Mouse (Mus musculus): Measurements from ENCODE around the gene Tmem273. TPM values are rescaled to one million over a fixed set of nuclear protein-coding genes. Genes with fewer than 3 reads are reported as not detected.

Gene Tmem273
- polyA plus RNA-seq, 1 experiment = 0.05 TPM

- Histone ChIP-seq H3K4me2 (ENCODE audit: low read depth) (no peak overlapping the region), H3ac (ENCODE audit: control insufficient read depth, insufficient read length) (no peak overlapping the region), H3K36me3 (ENCODE audit: control insufficient read depth, insufficient read depth) (no peaks in the 10 kb centered on the region), H3K79me2 (ENCODE audit: control insufficient read depth, insufficient read depth) (no peaks in the 10 kb centered on the region), H3K27me3 (ENCODE audit: control insufficient read depth, insufficient read depth, insufficient read length) (no peaks in the 10 kb centered on the region), H3K4me3 (no peak overlapping the region)
- no peak for TF ChIP-seq SRF (IDR thresholded peaks at IDR 0.05; ENCODE audit: control insufficient read depth, insufficient read length, low read depth)
- TF ChIP-seq TCF3 (IDR thresholded peaks at IDR 0.05; ENCODE audit: insufficient read length, low read depth) = no peak
- TF ChIP-seq CEBPB (IDR thresholded peaks at IDR 0.05; ENCODE audit: insufficient read depth, poor library complexity, severe bottlenecking) = no peak
- no peak for TF ChIP-seq MYOD1 (IDR thresholded peaks at IDR 0.05; ENCODE audit: control insufficient read depth in 1 of 3, insufficient read length in 2 of 3, low read depth in 2 of 3)
- TF ChIP-seq MAX (IDR thresholded peaks at IDR 0.05; ENCODE audit: low read depth) = no peak
- no peak for TF ChIP-seq USF1 (IDR thresholded peaks at IDR 0.05; ENCODE audit: low read depth)
- TF ChIP-seq TCF12 (IDR thresholded peaks at IDR 0.05; ENCODE audit: insufficient read depth, poor library complexity, severe bottlenecking) = no peak
- no peak for TF ChIP-seq REST (IDR thresholded peaks at IDR 0.05; ENCODE audit: insufficient read depth, insufficient read length)
- no peak for TF ChIP-seq POLR2AphosphoS2 (IDR thresholded peaks at IDR 0.05; ENCODE audit: insufficient read length, low read depth)
- no peak for TF ChIP-seq MYOG (IDR thresholded peaks at IDR 0.05; ENCODE audit: control insufficient read depth in 1 of 3, insufficient read depth in 1 of 3, insufficient read length in 2 of 3, low read depth in 2 of 3)
- no peak for TF ChIP-seq E2F4 (IDR thresholded peaks at IDR 0.05; ENCODE audit: insufficient read depth)
- TF ChIP-seq POLR2A (IDR thresholded peaks at IDR 0.05; ENCODE audit: insufficient read length, low read depth) = no peak
Measured at GRCm38 (mm10) chr14:32784130-32784747, 1.5 kb upstream of the Tmem273 start.

- Histone ChIP-seq H3K4me2 (ENCODE audit: low read depth) (no peak overlapping the region), H3K79me2 (ENCODE audit: control insufficient read depth, insufficient read depth) (no peaks in the 10 kb centered on the region), H3K4me3 (no peak overlapping the region), H3K36me3 (ENCODE audit: control insufficient read depth, insufficient read depth) (no peaks in the 10 kb centered on the region), H3ac (ENCODE audit: control insufficient read depth, insufficient read length) (no peak overlapping the region), H3K27me3 (ENCODE audit: control insufficient read depth, insufficient read depth, insufficient read length) (no peaks in the 10 kb centered on the region)
- TF ChIP-seq E2F4 (IDR thresholded peaks at IDR 0.05; ENCODE audit: insufficient read depth) (no peak), USF1 (IDR thresholded peaks at IDR 0.05; ENCODE audit: low read depth) (no peak), POLR2AphosphoS2 (IDR thresholded peaks at IDR 0.05; ENCODE audit: insufficient read length, low read depth) (no peak)
Measured at GRCm38 (mm10) chr14:32784748-32785134, 1.0 kb upstream of the Tmem273 start.

GRCm38 (mm10) chr14:32787691-32788090 lies 1.9 kb downstream of the Tmem273 start:
- Histone ChIP-seq H3K36me3 (ENCODE audit: control insufficient read depth, insufficient read depth) (no peaks in the 10 kb centered on the region), H3K79me2 (ENCODE audit: control insufficient read depth, insufficient read depth) (no peaks in the 10 kb centered on the region), H3K27me3 (ENCODE audit: control insufficient read depth, insufficient read depth, insufficient read length) (no peaks in the 10 kb centered on the region), H3K4me3 (no peak overlapping the region), H3K4me2 (ENCODE audit: low read depth) (no peak overlapping the region), H3ac (ENCODE audit: control insufficient read depth, insufficient read length) (no peak overlapping the region)
- TF ChIP-seq MYOG (IDR thresholded peaks at IDR 0.05; ENCODE audit: control insufficient read depth in 1 of 3, insufficient read depth in 1 of 3, insufficient read length in 2 of 3, low read depth in 2 of 3) (no peak), TCF3 (IDR thresholded peaks at IDR 0.05; ENCODE audit: insufficient read length, low read depth) (no peak), POLR2A (IDR thresholded peaks at IDR 0.05; ENCODE audit: insufficient read length, low read depth) (no peak), TCF12 (IDR thresholded peaks at IDR 0.05; ENCODE audit: insufficient read depth, poor library complexity, severe bottlenecking) (no peak), MYOD1 (IDR thresholded peaks at IDR 0.05; ENCODE audit: control insufficient read depth in 1 of 3, insufficient read length in 2 of 3, low read depth in 2 of 3) (no peak), SRF (IDR thresholded peaks at IDR 0.05; ENCODE audit: control insufficient read depth, insufficient read length, low read depth) (no peak), CEBPB (IDR thresholded peaks at IDR 0.05; ENCODE audit: insufficient read depth, poor library complexity, severe bottlenecking) (no peak), REST (IDR thresholded peaks at IDR 0.05; ENCODE audit: insufficient read depth, insufficient read length) (no peak)

- H3K4me3 ChIP-seq = no peak overlapping the region
- no peak overlapping the region for H3K4me2 ChIP-seq (ENCODE audit: low read depth)
- peak in 2 of 3 experiments; percentile 9 to 75 for TF ChIP-seq MYOD1 (IDR thresholded peaks at IDR 0.05; ENCODE audit: control insufficient read depth in 1 of 3, insufficient read length in 2 of 3, low read depth in 2 of 3)
- no peak for TF ChIP-seq USF1 (IDR thresholded peaks at IDR 0.05; ENCODE audit: low read depth)
- no peak for TF ChIP-seq POLR2A (IDR thresholded peaks at IDR 0.05; ENCODE audit: insufficient read length, low read depth)
- TF ChIP-seq MYOG (IDR thresholded peaks at IDR 0.05; ENCODE audit: control insufficient read depth in 1 of 3, insufficient read depth in 1 of 3, insufficient read length in 2 of 3, low read depth in 2 of 3) = peak in 2 of 3 experiments; percentile 39 to 41
- no peaks in the 10 kb centered on the region for H3K36me3 ChIP-seq (ENCODE audit: control insufficient read depth, insufficient read depth)
- no peak overlapping the region for H3ac ChIP-seq (ENCODE audit: control insufficient read depth, insufficient read length)
- H3K79me2 ChIP-seq (ENCODE audit: control insufficient read depth, insufficient read depth) = no peaks in the 10 kb centered on the region
- H3K27me3 ChIP-seq (ENCODE audit: control insufficient read depth, insufficient read depth, insufficient read length) = no peaks in the 10 kb centered on the region
Measured at GRCm38 (mm10) chr14:32796375-32796774, 10.6 kb downstream of the Tmem273 start.

- no peaks in the 10 kb centered on the region for H3K79me2 ChIP-seq (ENCODE audit: control insufficient read depth, insufficient read depth)
- no peak overlapping the region for H3ac ChIP-seq (ENCODE audit: control insufficient read depth, insufficient read length)
- no peak overlapping the region for H3K4me3 ChIP-seq
- TF ChIP-seq MAX (IDR thresholded peaks at IDR 0.05; ENCODE audit: low read depth) (no peak), TCF12 (IDR thresholded peaks at IDR 0.05; ENCODE audit: insufficient read depth, poor library complexity, severe bottlenecking) (no peak), CEBPB (IDR thresholded peaks at IDR 0.05; ENCODE audit: insufficient read depth, poor library complexity, severe bottlenecking) (no peak), USF1 (IDR thresholded peaks at IDR 0.05; ENCODE audit: low read depth) (no peak), REST (IDR thresholded peaks at IDR 0.05; ENCODE audit: insufficient read depth, insufficient read length) (no peak)
- H3K27me3 ChIP-seq (ENCODE audit: control insufficient read depth, insufficient read depth, insufficient read length) = no peaks in the 10 kb centered on the region
- H3K4me2 ChIP-seq (ENCODE audit: low read depth) = no peak overlapping the region
- H3K36me3 ChIP-seq (ENCODE audit: control insufficient read depth, insufficient read depth) = no peaks in the 10 kb centered on the region
Measured at GRCm38 (mm10) chr14:32797803-32798202, 12.0 kb downstream of the Tmem273 start.

Data from myocyte (in vitro differentiated cells).